Comparison of ENCODE assay signal across 1 mouse cellular context in genomic region chr6:42349426-42350020, GRCm38 (mm10).
TF ChIP-seq lines count a peak whose summit lies in the region.

Gene Zyx, plus strand, starts transcription at chr6:42349630.

TF ChIP-seq in CH12.LX, 34 proteins besides CTCF, POLR2A, EP300 and RAD21 (continued from another document):
- peak; percentile 69; the same call in 1 of the 2 replicates for TF ChIP-seq MAZ (IDR thresholded peaks at IDR 0.05; ENCODE audit: low read depth, low read length)
- no peak for TF ChIP-seq TBP (conservative IDR thresholded peaks at IDR 0.05; ENCODE audit: low read depth, low read length)
- no peak for TF ChIP-seq SMC3 (IDR thresholded peaks at IDR 0.05; ENCODE audit: low read depth, low read length)
- TF ChIP-seq MEF2A (IDR thresholded peaks at IDR 0.05; ENCODE audit: borderline replicate concordance, low read depth, low read length): no peak
- TF ChIP-seq POLR2AphosphoS2 (IDR thresholded peaks at IDR 0.05; ENCODE audit: low read depth, low read length): no peak
- peak; percentile 44; the same call in 1 of the 2 replicates for TF ChIP-seq ELF1 (IDR thresholded peaks at IDR 0.05; ENCODE audit: low read depth, low read length)
